Mouse (Mus musculus) erythroblast, embryonic 14.5 days (primary cell): ENCODE data around the gene Ubfd1. TPM values are rescaled to one million over a fixed set of nuclear protein-coding genes. Genes with fewer than 3 reads are reported as not detected.

Experiments
- H3K27me3 ChIP-seq: 2 replicates; pipeline ENCODE4 v1.6.1; 2012; ENCODE audit warnings: inconsistent platforms; ENCODE audit not compliant: control insufficient read depth
- H3K36me3 ChIP-seq: 2 replicates; pipeline ENCODE4 v1.6.1; 2012; ENCODE audit warnings: mild to moderate bottlenecking, inconsistent platforms; ENCODE audit not compliant: control insufficient read depth
- H3K4me1 ChIP-seq: 2 replicates; pipeline ENCODE4 v1.6.1; 2012; ENCODE audit warnings: inconsistent platforms; ENCODE audit not compliant: control insufficient read depth
- H3K4me3 ChIP-seq: replicated peaks from 2 replicates; pipeline ENCODE3; 2012; ENCODE audit warnings: moderate library complexity, mild to moderate bottlenecking, inconsistent platforms
- H3K9me3 ChIP-seq: 2 replicates; pipeline ENCODE4 v1.6.1; 2012; ENCODE audit warnings: low read length, inconsistent platforms, mixed read lengths; ENCODE audit not compliant: control insufficient read depth
- GATA1 ChIP-seq: IDR thresholded peaks from 2 replicates; pipeline ENCODE4 v1.6.1; 2012; ENCODE audit warnings: low read length, inconsistent platforms, mixed read lengths
- TAL1 ChIP-seq: IDR thresholded peaks from 3 replicates; pipeline ENCODE4 v1.6.1; 2012; ENCODE audit warnings: low read length, inconsistent platforms, mixed read lengths
- polyA plus RNA-seq: library from polyadenylated mRNA; stranded (reverse); fragments of >175 nt; gene quantifications from 2 replicates; pipeline ENCODE4 v1.2.3, GENCODE M21; 2012

The Ubfd1 gene
- polyA plus RNA-seq, 1 experiment = 0.78 TPM

DNA sequence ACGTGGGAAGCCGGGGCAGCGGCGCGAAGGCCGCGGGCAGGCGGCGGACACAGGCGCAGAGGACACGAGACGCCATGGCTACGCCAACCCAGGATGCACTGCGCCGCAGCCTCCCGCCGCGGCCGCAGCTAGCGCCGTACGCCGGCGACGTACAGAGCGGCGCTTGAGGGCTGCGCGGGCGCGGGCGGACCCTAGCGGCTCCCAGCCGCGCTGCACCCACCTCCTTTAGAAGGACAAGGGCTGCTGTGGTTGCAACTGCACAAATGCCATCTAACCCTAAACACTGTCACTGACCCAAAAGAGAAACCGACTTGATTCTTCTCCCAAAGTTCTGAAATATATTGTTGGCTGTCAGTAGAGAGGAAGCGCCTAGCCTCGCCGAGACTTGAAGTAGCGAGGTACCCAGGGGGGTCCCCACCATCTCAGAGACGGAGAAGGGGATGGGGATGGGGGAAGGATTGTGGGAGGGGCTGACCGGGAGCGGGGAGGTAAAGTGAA lies 34.8 kb downstream of the Ubfd1 start, which contains the start of gene Ndufab1:
Gene Ndufab1 (minus strand): TSS at position 140 of the 498 bp plus-strand sequence.
- no peaks in the 10 kb centered on the region for H3K27me3 ChIP-seq
- TF ChIP-seq TAL1 = no peak
- TF ChIP-seq GATA1 = no peak
- H3K9me3 ChIP-seq = no peaks in the 10 kb centered on the region
- H3K4me1 ChIP-seq = peaks cover 41% of the 10 kb centered on the region
- H3K4me3 ChIP-seq = peak within 1 kb of the TSS; percentile 82
- H3K36me3 ChIP-seq = peaks cover 31% of the 10 kb centered on the region

- H3K36me3 ChIP-seq = peaks cover 70% of the 10 kb centered on the region
- peaks cover 6% of the 10 kb centered on the region for H3K4me1 ChIP-seq
- H3K27me3 ChIP-seq = no peaks in the 10 kb centered on the region
- H3K4me3 ChIP-seq = no peak overlapping the region
- no peak for TF ChIP-seq TAL1
- no peak for TF ChIP-seq GATA1
- no peaks in the 10 kb centered on the region for H3K9me3 ChIP-seq
Measured at GRCm38 (mm10) chr7:122108206-122108605, 41.2 kb downstream of the Ubfd1 start.

- Histone ChIP-seq H3K36me3 (peaks cover 95% of the 10 kb centered on the region), H3K27me3 (no peaks in the 10 kb centered on the region), H3K4me1 (no peaks in the 10 kb centered on the region), H3K4me3 (no peak overlapping the region), H3K9me3 (no peaks in the 10 kb centered on the region)
- TF ChIP-seq TAL1 (no peak), GATA1 (no peak)
Measured at GRCm38 (mm10) chr7:122123518-122123917, 56.5 kb downstream of the Ubfd1 start.

DNA sequence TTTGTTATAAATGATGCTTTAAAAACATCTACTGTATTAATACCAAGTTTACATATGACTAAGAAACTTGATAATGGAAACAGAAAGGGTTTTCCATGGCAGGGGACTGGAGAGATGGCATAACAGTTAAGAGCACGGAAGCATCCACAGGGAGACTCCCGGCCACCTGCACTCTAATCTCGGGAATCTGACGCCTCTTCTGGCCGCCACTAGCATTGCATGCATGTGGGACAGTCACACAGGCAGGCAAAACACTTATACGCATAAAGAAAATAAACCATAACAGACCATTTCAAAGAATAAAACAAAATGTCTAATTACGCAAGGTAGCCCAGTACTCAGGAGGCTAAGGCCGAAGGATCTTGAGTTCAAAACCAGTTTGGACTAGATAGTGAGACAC lies 58.7 kb downstream of the Ubfd1 start:
- TF ChIP-seq TAL1 = no peak
- TF ChIP-seq GATA1 = no peak
- Histone ChIP-seq H3K36me3 (peaks cover 98% of the 10 kb centered on the region), H3K27me3 (no peaks in the 10 kb centered on the region), H3K9me3 (no peaks in the 10 kb centered on the region), H3K4me1 (no peaks in the 10 kb centered on the region; the same call in 1 of the 2 replicates), H3K4me3 (no peak overlapping the region)

GRCm38 (mm10) chr7:122126946-122127345 lies 60.0 kb downstream of the Ubfd1 start:
- TF ChIP-seq TAL1 = no peak
- TF ChIP-seq GATA1 = no peak
- Histone ChIP-seq H3K27me3 (no peaks in the 10 kb centered on the region), H3K36me3 (peaks cover 88% of the 10 kb centered on the region), H3K9me3 (no peaks in the 10 kb centered on the region), H3K4me3 (no peak overlapping the region), H3K4me1 (peaks cover 11% of the 10 kb centered on the region)

Other genes with a start within 250 kb of the Ubfd1 start
- gene Scnn1b, start 202.1 kb upstream of the Ubfd1 start, polyA plus RNA-seq = not detected in 2 replicates
- gene Cog7, start 85.5 kb upstream of the Ubfd1 start, polyA plus RNA-seq = 0.47 and 0.48 TPM in 2 replicates
- 2.7 and 2.9 TPM in 2 replicates for gene Gga2, start 46.0 kb upstream of the Ubfd1 start, polyA plus RNA-seq
- 0.10 and 0.21 TPM in 2 replicates for gene Ears2, start 88 bp downstream of the Ubfd1 start, polyA plus RNA-seq
- 79.8 and 110 TPM in 2 replicates for gene Ndufab1, start 34.7 kb downstream of the Ubfd1 start, polyA plus RNA-seq
- 0.18 and 0.21 TPM in 2 replicates for gene Palb2, start 65.8 kb downstream of the Ubfd1 start, polyA plus RNA-seq
- 0.54 and 0.77 TPM in 2 replicates for gene Dctn5, start 65.9 kb downstream of the Ubfd1 start, polyA plus RNA-seq
- 37.3 and 43.1 TPM in 2 replicates for gene Plk1, start 92.3 kb downstream of the Ubfd1 start, polyA plus RNA-seq
- not detected in 2 replicates for gene Ern2, start 119.0 kb downstream of the Ubfd1 start, polyA plus RNA-seq
- not detected in 2 replicates for gene Chp2, start 152.3 kb downstream of the Ubfd1 start, polyA plus RNA-seq
- gene Prkcb, start 221.6 kb downstream of the Ubfd1 start, polyA plus RNA-seq = 0.04 TPM in 1 of 2 replicates, not detected in the other